Mouse (Mus musculus) thymus, adult 2 months (tissue): Measurements from ENCODE around the gene Agfg2.

Experiments
- CTCF ChIP-seq: fragments of 200-500 bp; IDR thresholded peaks from 2 replicates; pipeline ENCODE4 v1.5.1; 2012; ENCODE audit warnings: mild to moderate bottlenecking, control low read depth, low read length, moderate library complexity, borderline replicate concordance; ENCODE audit not compliant: control insufficient read depth, poor library complexity, insufficient read depth; ENCODE audit errors: extremely low read depth
- POLR2A ChIP-seq: fragments of 200-500 bp; IDR thresholded peaks from 2 replicates; pipeline ENCODE4 v1.6.1; 2012; ENCODE audit warnings: mild to moderate bottlenecking, low read length, control low read depth, moderate library complexity; ENCODE audit not compliant: control insufficient read depth, poor library complexity, insufficient read depth; ENCODE audit errors: extremely low read depth

DNA sequence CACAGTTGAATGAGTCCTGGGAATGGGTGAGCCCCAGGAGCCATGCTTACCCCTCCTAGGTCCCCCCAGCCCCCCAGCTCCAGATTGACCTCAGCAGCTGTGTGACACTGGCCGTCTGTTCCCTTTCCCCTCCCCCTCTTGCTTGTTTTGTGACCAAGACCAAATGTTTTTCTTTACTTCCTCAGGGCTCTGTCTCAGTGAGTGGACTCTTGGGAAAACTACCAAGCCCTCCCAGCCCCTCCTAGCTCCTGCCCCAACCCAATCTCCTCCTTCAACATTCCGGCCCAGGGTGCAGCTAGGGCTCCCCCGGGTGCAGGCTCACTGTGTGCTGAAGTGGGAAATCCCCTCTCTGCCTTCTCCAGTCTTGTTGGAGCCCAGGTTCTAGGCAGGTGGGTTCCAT is 53.9 kb downstream of the Agfg2 start:
- TF ChIP-seq CTCF: no peak
- TF ChIP-seq POLR2A: no peak
